Mouse (Mus musculus) cortical plate, adult 2 months (tissue): Measurements from ENCODE around the gene Iqgap1.

Experiments
- CTCF ChIP-seq: fragments of 200-500 bp; IDR thresholded peaks from 2 replicates; pipeline ENCODE4 v1.5.1; 2011; ENCODE audit warnings: mild to moderate bottlenecking, control low read depth, low read length; ENCODE audit not compliant: insufficient read depth; ENCODE audit errors: extremely low read depth
- POLR2A ChIP-seq: fragments of 200-500 bp; IDR thresholded peaks from 2 replicates; pipeline ENCODE4 v1.6.1; 2011; ENCODE audit warnings: mild to moderate bottlenecking, low read length, control low read depth; ENCODE audit not compliant: insufficient read depth; ENCODE audit errors: extremely low read depth

GRCm38 (mm10) chr7:80719038-80719437, 106.7 kb downstream of the Iqgap1 start:
- no peak for TF ChIP-seq CTCF
- no peak for TF ChIP-seq POLR2A
